Mouse (Mus musculus) CH12.LX (cell line): ENCODE data around the gene Kcnc3. TPM values are rescaled to one million over a fixed set of nuclear protein-coding genes. Genes with fewer than 3 reads are reported as not detected.

Experiments used
- DNase-seq: peaks from one replicate; pipeline ENCODE4 v3.0.0-alpha.2; 2013; ENCODE audit errors: extremely low read depth
- H3K27ac ChIP-seq: 2 replicates; pipeline ENCODE4 v1.5.1; 2012; ENCODE audit warnings: low read depth, mild to moderate bottlenecking, control low read depth, moderate library complexity; ENCODE audit not compliant: insufficient read depth
- H3K27me3 ChIP-seq: replicated peaks from 2 replicates; pipeline ENCODE3; 2012; ENCODE audit warnings: inconsistent platforms
- H3K36me3 ChIP-seq, 2 experiments: replicated peaks in 1 of 2; 2 replicates each; pipeline versions ENCODE3 to v1.6.1; 2012; ENCODE audit warnings: inconsistent platforms in 1 of 2, low read length in 1 of 2, mild to moderate bottlenecking in 1 of 2, mixed read lengths in 1 of 2, moderate library complexity in 1 of 2; ENCODE audit not compliant: control insufficient read depth in 1 of 2, insufficient read depth in 1 of 2
- H3K4me1 ChIP-seq, 2 experiments: 2 replicates each; pipeline ENCODE4 v1.6.1; 2012; ENCODE audit warnings: inconsistent platforms in 1 of 2, moderate library complexity in 1 of 2; ENCODE audit not compliant: insufficient read depth in 2 of 2, control insufficient read depth in 1 of 2
- H3K4me2 ChIP-seq: 2 replicates; pipeline ENCODE4 v1.6.1; 2012; ENCODE audit warnings: low read depth, mild to moderate bottlenecking, control low read depth; ENCODE audit not compliant: poor library complexity, insufficient read depth, severe bottlenecking
- H3K4me3 ChIP-seq, 3 experiments: fragments of 150-350 bp in 1 of 3; sonication (generic) in 1 of 3; replicated peaks in 1 of 3; 2 replicates each; pipeline versions ENCODE3 to v1.5.1; 2011 to 2012; ENCODE audit warnings: low read depth in 2 of 3, low read length in 2 of 3, mild to moderate bottlenecking in 2 of 3, moderate library complexity in 2 of 3, control low read depth in 1 of 3, improper control_type of control experiment in 1 of 3, inconsistent platforms in 1 of 3, mixed read lengths in 1 of 3; ENCODE audit not compliant: poor library complexity in 1 of 3
- H3K79me2 ChIP-seq: replicated peaks from 2 replicates; pipeline ENCODE4 v1.6.1; 2012; ENCODE audit warnings: mild to moderate bottlenecking, moderate library complexity; ENCODE audit not compliant: control insufficient read depth, poor library complexity, insufficient read depth, severe bottlenecking; ENCODE audit errors: extremely low read depth
- H3K9ac ChIP-seq: 2 replicates; pipeline ENCODE4 v1.6.1; 2012; ENCODE audit warnings: low read depth, mild to moderate bottlenecking, control low read depth, moderate library complexity; ENCODE audit not compliant: insufficient read depth
- H3K9me3 ChIP-seq: replicated peaks from 2 replicates; pipeline ENCODE3; 2012; ENCODE audit warnings: low read length, inconsistent platforms, mixed read lengths
- BHLHE40 ChIP-seq: IDR thresholded peaks from 2 replicates; pipeline ENCODE4 v1.6.1; 2011; ENCODE audit warnings: mild to moderate bottlenecking, low read depth, low read length, improper control_type of control experiment
- CHD2 ChIP-seq: IDR thresholded peaks from 2 replicates; pipeline ENCODE4 v1.6.1; 2011; ENCODE audit warnings: low read length, improper control_type of control experiment
- CTCF ChIP-seq, 2 experiments: IDR thresholded peaks in 1 of 2; conservative IDR thresholded peaks in 1 of 2; 2 replicates each; pipeline ENCODE4 v1.5.1; 2011 to 2012; ENCODE audit warnings: low read depth in 2 of 2, low read length in 2 of 2, improper control_type of control experiment in 1 of 2, inconsistent platforms in 1 of 2, mild to moderate bottlenecking in 1 of 2, moderate library complexity in 1 of 2
- ELF1 ChIP-seq: IDR thresholded peaks from 2 replicates; pipeline ENCODE4 v1.6.1; 2014; ENCODE audit warnings: low read depth, mild to moderate bottlenecking, inconsistent platforms, low read length, improper control_type of control experiment
- ETS1 ChIP-seq: conservative IDR thresholded peaks from 2 replicates; pipeline ENCODE4 v1.6.1; 2012; ENCODE audit warnings: low read depth, mild to moderate bottlenecking, inconsistent platforms, low read length, improper control_type of control experiment, moderate library complexity
- HCFC1 ChIP-seq: IDR thresholded peaks from 2 replicates; pipeline ENCODE4 v1.6.1; 2012; ENCODE audit warnings: low read depth, mild to moderate bottlenecking, inconsistent platforms, low read length, improper control_type of control experiment
- JUN ChIP-seq: IDR thresholded peaks from 2 replicates; pipeline ENCODE4 v1.6.1; 2011; ENCODE audit warnings: low read depth, mild to moderate bottlenecking, low read length, improper control_type of control experiment, moderate library complexity; ENCODE audit not compliant: insufficient read depth
- MAX ChIP-seq: IDR thresholded peaks from 2 replicates; pipeline ENCODE4 v1.6.1; 2011; ENCODE audit warnings: low read length, improper control_type of control experiment
- MEF2A ChIP-seq: IDR thresholded peaks from 2 replicates; pipeline ENCODE4 v1.6.1; 2014; ENCODE audit warnings: low read depth, mild to moderate bottlenecking, inconsistent platforms, low read length, improper control_type of control experiment, borderline replicate concordance
- MXI1 ChIP-seq: IDR thresholded peaks from 2 replicates; pipeline ENCODE4 v1.6.1; 2011; ENCODE audit warnings: mild to moderate bottlenecking, low read depth, low read length, improper control_type of control experiment
- POLR2A ChIP-seq: IDR thresholded peaks from 2 replicates; pipeline ENCODE4 v1.6.1; 2011; ENCODE audit warnings: low read depth, mild to moderate bottlenecking, improper control_type of control experiment, low read length
- RAD21 ChIP-seq: IDR thresholded peaks from 2 replicates; pipeline ENCODE4 v1.6.1; 2011; ENCODE audit warnings: low read depth, mild to moderate bottlenecking, low read length, improper control_type of control experiment, moderate library complexity
- RCOR1 ChIP-seq: conservative IDR thresholded peaks from 2 replicates; pipeline ENCODE4 v1.6.1; 2012; ENCODE audit warnings: low read depth, mild to moderate bottlenecking, inconsistent platforms, low read length, improper control_type of control experiment
- SIN3A ChIP-seq: IDR thresholded peaks from 2 replicates; pipeline ENCODE4 v1.6.1; 2012; ENCODE audit warnings: low read length, improper control_type of control experiment, inconsistent platforms
- SMC3 ChIP-seq: IDR thresholded peaks from 2 replicates; pipeline ENCODE4 v1.6.1; 2011; ENCODE audit warnings: low read depth, low read length, improper control_type of control experiment
- UBTF ChIP-seq: IDR thresholded peaks from 2 replicates; pipeline ENCODE4 v1.6.1; 2012; ENCODE audit warnings: low read depth, mild to moderate bottlenecking, inconsistent platforms, low read length, improper control_type of control experiment, moderate library complexity
- USF1 ChIP-seq: IDR thresholded peaks from 2 replicates; pipeline ENCODE4 v1.6.1; 2014; ENCODE audit warnings: low read depth, mild to moderate bottlenecking, inconsistent platforms, low read length, improper control_type of control experiment
- USF2 ChIP-seq: conservative IDR thresholded peaks from 2 replicates; pipeline ENCODE4 v1.6.1; 2011; ENCODE audit warnings: low read depth, low read length, improper control_type of control experiment
- ZC3H11A ChIP-seq: IDR thresholded peaks from 2 replicates; pipeline ENCODE4 v1.6.1; 2012; ENCODE audit warnings: low read depth, mild to moderate bottlenecking, inconsistent platforms, low read length, improper control_type of control experiment
- ZKSCAN1 ChIP-seq: IDR thresholded peaks from 2 replicates; pipeline ENCODE4 v1.6.1; 2012; ENCODE audit warnings: low read depth, inconsistent platforms, low read length, improper control_type of control experiment, borderline replicate concordance
- ZNF384 ChIP-seq: IDR thresholded peaks from 2 replicates; pipeline ENCODE4 v1.6.1; 2012; ENCODE audit warnings: low read depth, low read length, improper control_type of control experiment, inconsistent platforms
- dilution Hi-C: fragments of 300-500 bp; cut with MboI; formaldehyde crosslinking; loops from 2 replicates; pipeline ENCODE4 v1.14.3; 2020; ENCODE audit warnings: low sequenced_read_pairs; ENCODE audit not compliant: extremely low pct_unique_long_range_greater_than_20kb, extremely low pct_ligation_motif_present
- in situ Hi-C: fragments of 300-500 bp; cut with MboI; formaldehyde crosslinking; loops from 3 replicates; pipeline ENCODE4 v1.14.3; 2019; ENCODE audit warnings: low sequenced_read_pairs, low pct_ligation_motif_present, low pct_unique_long_range_greater_than_20kb, mixed read lengths
- polyA plus RNA-seq: library from polyadenylated mRNA; unstranded; fragments of >175 nt; gene quantifications from 2 replicates; pipeline ENCODE4 v1.2.1, GENCODE M21; 2012; ENCODE audit warnings: low read depth; ENCODE audit not compliant: insufficient read length
- total RNA-seq, 2 experiments: library from RNA; depleted of rRNA; stranded (reverse); fragments of 300-350 nt in 1 of 2; fragments of >200 nt in 1 of 2; gene quantifications; 2 replicates each; pipeline ENCODE4 v1.2.3; 2012 to 2014

Gene Kcnc3
- total and polyA plus RNA-seq, 3 experiments, result 0.31 to 5.6 (median 1.7) TPM

- H3K9me3 ChIP-seq, result peaks cover 2% of the 10 kb centered on the region
- dilution Hi-C loops (no loop called here), in situ Hi-C loops (loop anchor here (10.0 kb wide), 1 partner anchor 60 kb away; no protein-coding TSS in a partner anchor)
- no peak overlapping the region for H3K9ac ChIP-seq
- DNase-seq, result no peak
- no peak overlapping the region for H3K4me2 ChIP-seq
- no peak for TF ChIP-seq SMC3
- TF ChIP-seq UBTF, result no peak
- no peak for TF ChIP-seq POLR2A
- TF ChIP-seq ZKSCAN1, result no peak
- no peak for TF ChIP-seq RAD21
- no peak for TF ChIP-seq JUN
- no peak for TF ChIP-seq SIN3A
- TF ChIP-seq ELF1, result no peak
- no peak for TF ChIP-seq HCFC1
- no peak for TF ChIP-seq MEF2A
- TF ChIP-seq MAX, result no peak
- TF ChIP-seq BHLHE40, result no peak
- no peak for TF ChIP-seq ZC3H11A
- no peak for TF ChIP-seq MXI1
- no peak for TF ChIP-seq RCOR1
- TF ChIP-seq CHD2, result no peak
- no peak for TF ChIP-seq ZNF384
- TF ChIP-seq USF2, result no peak
- TF ChIP-seq CTCF (conservative IDR thresholded peaks at IDR 0.05 in 1 of 2, IDR thresholded peaks at IDR 0.05 in 1 of 2; ENCODE audit: low read depth in 2 of 2, low read length in 2 of 2), result no peak
- 0 out of 2 replicates have a peak, but pooled peaks cover under 1% of the 10 kb centered on the region for H3K79me2 ChIP-seq
- no peaks in the 10 kb centered on the region for H3K27me3 ChIP-seq
- H3K4me1 ChIP-seq, result peaks cover 1 to 13% of the 10 kb centered on the region in 2 experiments
- H3K36me3 ChIP-seq, result peaks cover 41 to 80% of the 10 kb centered on the region in 2 experiments
- H3K4me3 ChIP-seq, result no peak overlapping the region
- H3K27ac ChIP-seq, result no peak overlapping the region
These were observed 6.1 kb upstream of the Kcnc3 start for GRCm38 (mm10) chr7:44584265-44584804.

GRCm38 (mm10) chr7:44584921-44585320, 5.5 kb upstream of the Kcnc3 start:
- in situ Hi-C loops, result loop anchor here (10.0 kb wide), 1 partner anchor 60 kb away; no protein-coding TSS in a partner anchor
- Histone ChIP-seq H3K79me2 (no peaks in the 10 kb centered on the region), H3K36me3 (peaks cover 41 to 78% of the 10 kb centered on the region in 2 experiments), H3K27ac (no peak overlapping the region), H3K27me3 (no peaks in the 10 kb centered on the region), H3K4me3 (no peak overlapping the region), H3K4me1 (peaks cover 7 to 19% of the 10 kb centered on the region in 2 experiments), H3K9ac (no peak overlapping the region), H3K9me3 (peaks cover 2% of the 10 kb centered on the region), H3K4me2 (no peak overlapping the region)
- TF ChIP-seq UBTF, result no peak
- no peak for TF ChIP-seq ETS1
- no peak for TF ChIP-seq CHD2
- no peak for TF ChIP-seq CTCF (conservative IDR thresholded peaks at IDR 0.05 in 1 of 2, IDR thresholded peaks at IDR 0.05 in 1 of 2; ENCODE audit: low read depth in 2 of 2, low read length in 2 of 2)
- no peak for TF ChIP-seq POLR2A
- no peak for TF ChIP-seq ZKSCAN1
- no peak for TF ChIP-seq USF1
- DNase-seq, result no peak
- dilution Hi-C loops, result no loop called here
